Mouse (Mus musculus) kidney, postnatal 10 days (tissue): ENCODE data around the gene Lpo.

Experiments
- DNase-seq: peaks from one replicate; pipeline ENCODE4 v3.0.0; 2021; ENCODE audit warnings: mixed read lengths

The Lpo gene

GRCm38 (mm10) chr11:87757001-87757954 lies 70.8 kb downstream of the Lpo start:
- DNase-seq = no peak
